In genomic region chr19:59168386-59168905, GRCm38 (mm10) we compare ENCODE assay signal across 22 mouse cellular contexts. TPM values are rescaled to one million over a fixed set of nuclear protein-coding genes. Genes with fewer than 3 reads are reported as not detected.
A peak's percentile ranks its signal among the peaks of the same experiment; 100 is the strongest.
DNase-seq lines count a peak whose midpoint lies in the region; ATAC-seq lines count a peak whose summit lies in the region.
"Had no signal": no experiment of that assay in that cellular context is flagged by ENCODE, and none has a peak within 500 bp of the region (broad histone marks: within the 10 kb centered on the region; RNA-seq: fewer than 3 reads in every experiment).

No protein-coding gene starts in this region.

- H3K4me2 ChIP-seq in neural tube, embryonic 15.5 days = no peak overlapping the region
- no peak overlapping the region for H3K4me2 ChIP-seq in embryonic facial prominence, embryonic 12.5 days (replicated peaks)
- peak overlapping the region; percentile 74 for H3K4me2 ChIP-seq in forebrain, embryonic 15.5 days (replicated peaks)
- no peak overlapping the region for H3K4me2 ChIP-seq in midbrain, embryonic 15.5 days
- H3K4me2 ChIP-seq in kidney, embryonic 16.5 days (replicated peaks; ENCODE audit: low read depth, low read length) = no peak overlapping the region

- H3K27me3 ChIP-seq in neural tube, embryonic 15.5 days (replicated peaks) = peaks cover 94% of the 10 kb centered on the region
- H3K27me3 ChIP-seq in embryonic facial prominence, embryonic 12.5 days = peaks cover 89% of the 10 kb centered on the region
- H3K27me3 ChIP-seq in forebrain, embryonic 15.5 days = peaks cover 67% of the 10 kb centered on the region
- H3K27me3 ChIP-seq in midbrain, embryonic 15.5 days (replicated peaks) = peaks cover 88% of the 10 kb centered on the region
- H3K27me3 ChIP-seq in kidney, embryonic 16.5 days (ENCODE audit: insufficient read depth, low read length) = peaks cover 99% of the 10 kb centered on the region

- H3K9ac ChIP-seq in neural tube, embryonic 15.5 days (replicated peaks) = no peak overlapping the region
- H3K9ac ChIP-seq in embryonic facial prominence, embryonic 12.5 days = no peak overlapping the region
- H3K9ac ChIP-seq in forebrain, embryonic 15.5 days (replicated peaks) = peak overlapping the region; percentile 74
- no peak overlapping the region for H3K9ac ChIP-seq in midbrain, embryonic 15.5 days
- H3K9ac ChIP-seq in kidney, embryonic 16.5 days (replicated peaks; ENCODE audit: low read length) = no peak overlapping the region
- H3K9ac ChIP-seq: liver, embryonic 15.5 days had no signal

- ATAC-seq in neural tube, embryonic 15.5 days (ENCODE audit: low FRiP score) = no peak
- no peak for ATAC-seq in embryonic facial prominence, embryonic 12.5 days (ENCODE audit: insufficient number of reproducible peaks, insufficient read depth, low FRiP score, low TSS enrichment)
- no peak for ATAC-seq in forebrain, embryonic 15.5 days (replicated peaks)
- ATAC-seq in midbrain, embryonic 15.5 days (replicated peaks) = no peak
- ATAC-seq in kidney, embryonic 16.5 days (ENCODE audit: low FRiP score, low TSS enrichment) = no peak
- ATAC-seq: intestine, postnatal 0 days; lung, postnatal 0 days had no signal

- H3K27ac ChIP-seq in neural tube, embryonic 15.5 days (replicated peaks) = no peak overlapping the region
- H3K27ac ChIP-seq in embryonic facial prominence, embryonic 12.5 days = no peak overlapping the region
- H3K27ac ChIP-seq in forebrain, embryonic 15.5 days (replicated peaks) = peak overlapping the region; percentile 74
- H3K27ac ChIP-seq in midbrain, embryonic 15.5 days = no peak overlapping the region
- no peak overlapping the region for H3K27ac ChIP-seq in kidney, embryonic 16.5 days (ENCODE audit: low read length)
- H3K27ac ChIP-seq: embryonic facial prominence, embryonic 13.5 days; heart, embryonic 13.5 days; kidney, postnatal 0 days; left cerebral cortex, adult 2 months; limb, embryonic 13.5 days; liver, embryonic 15.5 days; stomach, postnatal 0 days had no signal

- WGBS in neural tube, embryonic 15.5 days = 2% methylated on average over 17 of the region's 17 CpGs
- WGBS in embryonic facial prominence, embryonic 12.5 days = 1% methylated on average over 17 of the region's 17 CpGs
- WGBS in forebrain, embryonic 15.5 days = 3% methylated on average over 17 of the region's 17 CpGs
- WGBS in midbrain, embryonic 15.5 days = 2% methylated on average over 17 of the region's 17 CpGs
- WGBS in kidney, embryonic 16.5 days = under 1% methylated on average over 17 of the region's 17 CpGs

- H3K4me3 ChIP-seq in neural tube, embryonic 15.5 days (replicated peaks) = no peak overlapping the region
- peak overlapping the region; percentile 33; the same call in 1 of the 2 replicates for H3K4me3 ChIP-seq in embryonic facial prominence, embryonic 12.5 days
- peak overlapping the region; percentile 48 for H3K4me3 ChIP-seq in forebrain, embryonic 15.5 days
- peak overlapping the region; percentile 28 for H3K4me3 ChIP-seq in midbrain, embryonic 15.5 days
- H3K4me3 ChIP-seq in kidney, embryonic 16.5 days (ENCODE audit: low read length) = no peak overlapping the region
- H3K4me3 ChIP-seq: liver, embryonic 15.5 days; myocyte had no signal

- H3K9me3 ChIP-seq in neural tube, embryonic 15.5 days (replicated peaks) = no peaks in the 10 kb centered on the region
- H3K9me3 ChIP-seq in embryonic facial prominence, embryonic 12.5 days = no peaks in the 10 kb centered on the region
- no peaks in the 10 kb centered on the region for H3K9me3 ChIP-seq in forebrain, embryonic 15.5 days
- no peaks in the 10 kb centered on the region for H3K9me3 ChIP-seq in midbrain, embryonic 15.5 days
- H3K9me3 ChIP-seq in kidney, embryonic 16.5 days (ENCODE audit: low read length) = no peaks in the 10 kb centered on the region
- H3K9me3 ChIP-seq: embryonic facial prominence, embryonic 13.5 days; heart, embryonic 13.5 days; limb, embryonic 13.5 days; liver, embryonic 15.5 days had no signal

- peaks cover 26% of the 10 kb centered on the region for H3K4me1 ChIP-seq in neural tube, embryonic 15.5 days
- peaks cover 22% of the 10 kb centered on the region for H3K4me1 ChIP-seq in embryonic facial prominence, embryonic 12.5 days
- H3K4me1 ChIP-seq in forebrain, embryonic 15.5 days = peaks cover 50% of the 10 kb centered on the region
- H3K4me1 ChIP-seq in midbrain, embryonic 15.5 days = peaks cover 24% of the 10 kb centered on the region
- peaks cover 30% of the 10 kb centered on the region for H3K4me1 ChIP-seq in kidney, embryonic 16.5 days (ENCODE audit: insufficient read depth, low read length)

- DNase-seq in neural tube, embryonic 10.5 days (ENCODE audit: extremely low spot score, low spot score) = peak; percentile 50
- DNase-seq in kidney, postnatal 14 days = no peak
- no peak for DNase-seq in right cerebral cortex, postnatal 36 days (ENCODE audit: low spot score in 2 of 2)
- DNase-seq: cerebellum, adult 9-11 months; heart, adult 11 months; right cerebral cortex, postnatal 14 days; thymus, postnatal 36 days had no signal

- no peaks in the 10 kb centered on the region for H3K36me3 ChIP-seq in neural tube, embryonic 15.5 days
- no peaks in the 10 kb centered on the region for H3K36me3 ChIP-seq in embryonic facial prominence, embryonic 12.5 days
- no peaks in the 10 kb centered on the region for H3K36me3 ChIP-seq in forebrain, embryonic 15.5 days
- H3K36me3 ChIP-seq in midbrain, embryonic 15.5 days (replicated peaks) = no peaks in the 10 kb centered on the region
- H3K36me3 ChIP-seq in kidney, embryonic 16.5 days (ENCODE audit: insufficient read depth, low read length) = no peaks in the 10 kb centered on the region
- H3K36me3 ChIP-seq: embryonic facial prominence, embryonic 13.5 days; heart, embryonic 13.5 days; limb, embryonic 13.5 days; liver, embryonic 15.5 days had no signal

RNA-seq across cellular contexts. Expression of gene Vax1, which starts 1.4 kb away (rescaled TPM):
- polyA plus RNA-seq in neural tube, embryonic 15.5 days (2015; fragmentation: Nextera tagmentation; extraction: Ambion mirVana) = not detected in 2 replicates
- polyA plus RNA-seq in embryonic facial prominence, embryonic 12.5 days (2016; fragmentation: Nextera tagmentation; extraction: Ambion mirVana) = 1.1 TPM in 2 replicates
- 5.0 and 5.5 TPM in 2 replicates for polyA plus RNA-seq in forebrain, embryonic 15.5 days (2015; fragmentation: Nextera tagmentation; extraction: Ambion mirVana)
- 0.92 and 1.0 TPM in 2 replicates for polyA plus RNA-seq in midbrain, embryonic 15.5 days (2015; fragmentation: Nextera tagmentation; extraction: Ambion mirVana)
- polyA plus RNA-seq in kidney, embryonic 16.5 days (2015; fragmentation: Nextera tagmentation; extraction: Ambion mirVana) = not detected in 2 replicates
- polyA plus RNA-seq: embryonic facial prominence, embryonic 13.5 days; heart, embryonic 13.5 days; intestine, postnatal 0 days; kidney, postnatal 0 days; liver, embryonic 15.5 days; lung, postnatal 0 days; myocyte; stomach, postnatal 0 days had no signal

RNA-seq across cellular contexts. Expression of gene Kcnk18, which starts 50.6 kb away (rescaled TPM):
- 0.14 and 0.27 TPM in 2 replicates for polyA plus RNA-seq in neural tube, embryonic 15.5 days (2015; fragmentation: Nextera tagmentation; extraction: Ambion mirVana)
- not detected in 2 replicates for polyA plus RNA-seq in embryonic facial prominence, embryonic 12.5 days (2016; fragmentation: Nextera tagmentation; extraction: Ambion mirVana)
- not detected in 2 replicates for polyA plus RNA-seq in forebrain, embryonic 15.5 days (2015; fragmentation: Nextera tagmentation; extraction: Ambion mirVana)
- polyA plus RNA-seq in midbrain, embryonic 15.5 days (2015; fragmentation: Nextera tagmentation; extraction: Ambion mirVana) = not detected in 2 replicates
- polyA plus RNA-seq in kidney, embryonic 16.5 days (2015; fragmentation: Nextera tagmentation; extraction: Ambion mirVana) = not detected in 2 replicates
- polyA plus RNA-seq: embryonic facial prominence, embryonic 13.5 days; heart, embryonic 13.5 days; intestine, postnatal 0 days; kidney, postnatal 0 days; liver, embryonic 15.5 days; lung, postnatal 0 days; myocyte; stomach, postnatal 0 days had no signal

Comparison
In these comparisons a context has a peak if more than half of its experiments do, and no peak if none do; other contexts are left out.
1. H3K4me3 ChIP-seq: peak in embryonic facial prominence, embryonic 12.5 days (single experiment), forebrain, embryonic 15.5 days (single experiment) and midbrain, embryonic 15.5 days (single experiment); none in neural tube, embryonic 15.5 days (single experiment) and kidney, embryonic 16.5 days (single experiment).